Mouse (Mus musculus): ENCODE measurements around the gene Cdca5.

DNA sequence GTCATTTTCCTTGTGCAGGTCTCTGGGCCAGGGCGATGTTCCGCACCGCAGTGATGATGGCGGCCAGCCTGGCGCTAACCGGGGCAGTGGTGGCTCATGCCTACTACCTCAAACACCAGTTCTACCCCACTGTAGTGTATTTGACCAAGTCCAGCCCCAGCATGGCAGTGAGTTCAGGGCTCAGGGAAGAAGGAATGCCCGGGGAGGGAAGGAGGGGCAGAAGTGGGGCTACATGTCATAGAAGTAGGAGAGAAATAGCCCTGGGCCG is 37.0 kb upstream of the Cdca5 start:
- TF ChIP-seq CTCF (IDR thresholded peaks at IDR 0.05; ENCODE audit: insufficient read depth, low read depth, low read length) (no peak), POLR2A (IDR thresholded peaks at IDR 0.05; ENCODE audit: insufficient read depth, low read depth, low read length) (no peak)
